Mouse (Mus musculus) embryo, embryonic 9.5 days (tissue): ENCODE data around the gene Cdsn.

Experiments used
- DNase-seq: peaks from one replicate; pipeline ENCODE4 v3.0.0-alpha.2; 2017; ENCODE audit errors: extremely low spot score

Gene Cdsn

GRCm38 (mm10) chr17:35534343-35534742 lies 17.6 kb upstream of the Cdsn start:
- DNase-seq = peak; percentile 67

- DNase-seq = no peak
These were observed 14.5 kb upstream of the Cdsn start for GRCm38 (mm10) chr17:35537421-35537820.

GRCm38 (mm10) chr17:35538476-35538875 lies 13.5 kb upstream of the Cdsn start:
- no peak for DNase-seq

GRCm38 (mm10) chr17:35539540-35539939 lies 12.4 kb upstream of the Cdsn start:
- DNase-seq = no peak

GRCm38 (mm10) chr17:35542761-35543411 lies 9.0 kb upstream of the Cdsn start:
- DNase-seq = no peak

- no peak for DNase-seq
These were observed 8.5 kb upstream of the Cdsn start for GRCm38 (mm10) chr17:35543412-35543861.

- DNase-seq = no peak
These were observed 7.9 kb upstream of the Cdsn start for GRCm38 (mm10) chr17:35544001-35544400.

GRCm38 (mm10) chr17:35544680-35545079 lies 7.2 kb upstream of the Cdsn start:
- peak; percentile 69 for DNase-seq

- DNase-seq = no peak
These were observed 4.5 kb upstream of the Cdsn start for GRCm38 (mm10) chr17:35547465-35547864.

GRCm38 (mm10) chr17:35548636-35549035 lies 3.3 kb upstream of the Cdsn start:
- no peak for DNase-seq

GRCm38 (mm10) chr17:35549437-35550142 lies 2.3 kb upstream of the Cdsn start:
- DNase-seq = no peak

- DNase-seq = no peak
These were observed 1.8 kb upstream of the Cdsn start for GRCm38 (mm10) chr17:35550143-35550494.

- DNase-seq = no peak
These were observed 1.1 kb upstream of the Cdsn start for GRCm38 (mm10) chr17:35550871-35551270.

GRCm38 (mm10) chr17:35554321-35554720 lies 2.4 kb downstream of the Cdsn start:
- no peak for DNase-seq

GRCm38 (mm10) chr17:35554761-35555397 lies 3.0 kb downstream of the Cdsn start:
- no peak for DNase-seq

GRCm38 (mm10) chr17:35556186-35556765 lies 4.3 kb downstream of the Cdsn start:
- DNase-seq = no peak

- DNase-seq = no peak
These were observed 4.9 kb downstream of the Cdsn start for GRCm38 (mm10) chr17:35556812-35557211.

GRCm38 (mm10) chr17:35557351-35557750 lies 5.4 kb downstream of the Cdsn start:
- DNase-seq = no peak

- no peak for DNase-seq
These were observed 6.3 kb downstream of the Cdsn start for GRCm38 (mm10) chr17:35558216-35558615.

- no peak for DNase-seq
These were observed 15.2 kb downstream of the Cdsn start, which contains the start of gene 2300002M23Rik for GRCm38 (mm10) chr17:35567150-35567549. Gene 2300002M23Rik, plus strand, starts transcription at chr17:35567450.

- no peak for DNase-seq
These were observed 15.8 kb downstream of the Cdsn start for GRCm38 (mm10) chr17:35567767-35568166.
